Mouse (Mus musculus) spleen, postnatal 14 days (tissue): ENCODE measurements around the gene Exog.

ENCODE experiments used
- DNase-seq, 2 experiments: peaks; one replicate each; pipeline ENCODE4 v3.0.0; 2021 to 2022; ENCODE audit warnings: low spot score in 2 of 2

The Exog gene

GRCm38 (mm10) chr9:119444738-119445429, at the start of gene Exog:
Exog (plus strand) TSS chr9:119444943.
- peak; percentile 89 to 93 for DNase-seq

- no peak for DNase-seq
These were observed 43.4 kb upstream of the Exog start for GRCm38 (mm10) chr9:119401351-119401750.

DNA sequence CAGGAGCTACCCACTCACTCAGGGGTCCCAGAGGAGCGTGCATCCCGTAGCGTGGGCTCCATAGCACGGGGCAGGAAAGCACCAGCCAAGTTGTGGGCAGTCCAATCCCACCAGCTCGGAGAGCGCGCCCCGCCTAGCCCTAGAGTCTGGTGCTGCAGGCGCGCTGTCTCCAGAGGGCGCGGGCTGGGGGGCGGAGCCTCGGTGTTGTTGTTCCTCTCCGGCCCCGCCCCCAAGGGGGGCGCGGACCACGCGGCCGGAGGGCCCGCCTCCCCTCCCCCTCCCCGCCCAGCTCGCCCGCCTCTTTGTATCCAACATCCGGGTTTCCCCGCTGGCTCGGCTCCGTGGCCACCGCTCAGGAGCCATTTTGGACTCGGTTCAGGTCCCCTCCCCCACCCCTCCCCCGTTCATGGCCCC, 42.9 kb upstream of the Exog start, which contains the start of gene Acvr2b:
Acvr2b (plus strand) TSS at position 318 of the 414 bp plus-strand sequence.
- peak; percentile 54 to 60 for DNase-seq

DNA sequence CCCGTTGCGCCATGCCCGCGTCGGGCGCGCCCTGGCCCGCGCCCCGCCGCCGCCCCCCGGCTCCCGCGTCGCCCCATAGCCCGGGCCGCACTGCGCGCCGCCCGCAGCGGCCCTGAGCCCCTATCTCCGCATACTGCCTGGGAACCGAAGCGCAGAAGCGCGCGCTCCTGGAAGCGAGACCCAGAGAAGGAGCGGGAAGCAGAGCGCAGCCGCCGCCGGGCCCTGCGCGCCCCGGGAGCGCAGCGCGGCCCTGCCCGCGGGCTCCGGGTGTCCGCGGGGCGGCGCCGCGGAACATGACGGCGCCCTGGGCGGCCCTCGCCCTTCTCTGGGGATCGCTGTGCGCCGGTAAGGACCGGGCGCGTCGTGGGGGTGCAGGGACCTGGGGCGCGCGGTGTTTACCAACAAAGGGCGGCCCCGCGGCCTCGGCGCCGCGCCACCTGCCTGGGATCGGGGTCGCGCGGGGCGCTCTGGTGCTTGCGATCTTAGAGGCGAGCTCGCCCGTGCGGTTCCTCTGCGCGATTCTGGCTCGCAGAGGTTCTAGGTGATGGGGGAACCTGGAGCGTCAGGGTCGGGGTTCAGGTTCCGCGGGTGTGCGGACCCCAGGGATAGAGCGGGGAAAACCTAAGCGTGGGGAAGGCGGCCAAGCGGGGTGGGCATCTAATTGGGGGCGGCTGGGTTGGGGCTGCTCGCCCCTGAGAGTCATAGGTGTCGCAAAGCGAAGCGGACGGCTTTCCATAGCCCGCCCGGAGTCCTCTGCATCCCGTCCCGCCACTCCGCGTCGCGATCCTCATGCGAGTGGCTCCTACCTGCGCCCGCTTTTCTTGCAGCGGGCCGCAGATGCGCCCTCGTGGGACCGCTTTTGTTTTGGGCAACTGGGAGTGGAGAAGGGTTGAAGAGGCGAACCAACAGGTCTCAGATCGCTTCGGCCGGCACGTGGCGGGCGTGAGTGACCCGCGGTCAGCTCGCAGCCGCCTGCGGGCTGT, 42.2 kb upstream of the Exog start:
- no peak for DNase-seq

DNA sequence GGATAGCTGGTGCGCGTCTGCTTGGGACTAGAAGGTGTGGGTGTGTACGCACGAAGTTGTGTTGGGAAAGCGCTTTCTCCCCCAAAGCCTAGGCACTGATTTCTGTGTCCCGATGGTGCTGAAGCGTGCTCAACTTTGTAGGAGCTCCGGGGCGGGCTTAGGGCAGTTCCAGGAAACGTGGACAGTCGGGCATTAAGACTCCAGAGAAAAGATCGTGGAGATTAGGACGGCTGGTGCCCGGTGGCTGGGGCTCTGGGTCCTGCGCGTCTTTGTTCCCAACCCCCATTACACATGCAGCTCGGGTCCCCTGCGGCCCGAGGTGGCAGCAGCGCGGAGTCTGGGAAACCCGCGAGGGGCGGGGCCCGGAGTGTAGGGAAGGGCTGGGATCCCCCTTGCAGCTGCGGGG, 41.5 kb upstream of the Exog start:
- no peak for DNase-seq

GRCm38 (mm10) chr9:119404090-119404489, 40.7 kb upstream of the Exog start:
- DNase-seq, result no peak

- no peak for DNase-seq
These were observed 36.9 kb upstream of the Exog start for GRCm38 (mm10) chr9:119407884-119408283.

- DNase-seq, result no peak
These were observed 35.7 kb upstream of the Exog start for GRCm38 (mm10) chr9:119408898-119409664.

GRCm38 (mm10) chr9:119409864-119410263, 34.9 kb upstream of the Exog start:
- DNase-seq, result no peak

- no peak for DNase-seq
These were observed 26.7 kb upstream of the Exog start for GRCm38 (mm10) chr9:119418025-119418424.

DNA sequence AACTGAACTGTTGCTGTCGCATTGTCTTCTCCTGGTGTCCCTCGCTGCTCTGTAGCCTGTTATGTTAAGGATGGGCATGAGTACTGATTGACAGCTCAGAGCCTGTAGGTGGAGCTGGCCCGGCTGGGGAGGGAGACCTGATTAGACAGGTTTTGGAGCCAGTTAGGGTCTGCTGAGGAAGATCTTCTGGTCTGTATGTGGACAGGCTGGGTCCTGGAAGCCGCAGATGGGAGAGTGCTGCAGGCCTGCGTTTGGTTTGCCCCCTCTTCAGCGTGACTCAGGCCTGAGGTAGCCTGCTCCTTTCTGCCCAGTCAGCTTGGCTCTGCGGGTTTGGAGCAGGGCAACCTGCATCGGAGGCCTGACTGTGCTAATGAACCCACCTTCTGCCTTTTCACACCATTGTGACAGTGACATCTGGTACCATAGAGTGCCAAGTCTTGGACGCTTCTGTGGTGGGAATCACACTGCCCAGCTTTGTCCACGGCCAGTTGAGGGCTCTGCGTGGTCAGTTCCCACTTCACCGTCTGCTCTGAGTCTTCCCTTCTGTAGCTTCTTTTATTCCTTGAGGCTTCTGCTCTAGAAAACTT, 24.8 kb upstream of the Exog start:
- DNase-seq, result no peak

GRCm38 (mm10) chr9:119425217-119425975, 19.3 kb upstream of the Exog start:
- DNase-seq, result no peak

DNA sequence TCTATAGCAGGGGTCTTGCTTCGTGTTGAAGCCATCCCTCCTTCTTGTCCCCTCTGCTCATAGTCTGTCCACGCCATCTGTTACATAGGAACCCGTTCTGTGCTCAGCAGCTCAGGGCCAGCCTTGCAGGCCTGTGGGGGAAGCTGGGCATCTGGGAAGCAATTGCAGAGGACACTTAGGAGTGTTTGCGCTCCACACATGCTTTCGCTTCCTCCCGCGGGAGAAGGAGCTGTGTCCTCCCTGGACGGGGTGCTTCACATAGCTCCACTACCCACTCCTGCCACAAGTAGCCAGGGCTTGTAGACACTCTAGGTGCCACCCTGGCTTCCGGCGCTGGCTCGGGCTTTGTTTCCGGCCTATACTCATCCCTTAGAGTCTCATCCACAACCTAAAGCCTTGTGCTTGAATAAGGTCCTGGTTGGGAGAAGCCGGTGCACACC, 18.7 kb upstream of the Exog start:
- no peak for DNase-seq

DNA sequence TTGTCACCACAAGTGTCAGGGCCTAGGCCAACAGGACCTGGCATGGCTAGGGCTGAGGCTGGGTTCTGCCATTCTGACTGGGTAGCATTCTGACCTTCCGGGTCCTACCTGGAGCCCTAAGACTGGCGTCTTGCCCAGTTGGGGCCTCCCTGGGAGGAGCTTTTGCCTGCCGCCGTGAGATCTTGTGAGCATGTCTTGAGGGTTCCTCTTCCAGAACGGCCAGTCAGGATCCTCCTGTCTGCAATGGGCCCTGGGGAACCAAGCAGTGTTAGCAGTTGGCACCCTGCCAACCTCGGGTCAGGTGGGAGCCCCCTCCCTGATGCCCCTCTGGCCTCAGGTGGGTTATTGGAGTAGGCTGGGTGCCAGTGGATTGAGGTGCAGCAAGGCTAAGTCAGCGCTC, 18.3 kb upstream of the Exog start:
- DNase-seq, result no peak

DNA sequence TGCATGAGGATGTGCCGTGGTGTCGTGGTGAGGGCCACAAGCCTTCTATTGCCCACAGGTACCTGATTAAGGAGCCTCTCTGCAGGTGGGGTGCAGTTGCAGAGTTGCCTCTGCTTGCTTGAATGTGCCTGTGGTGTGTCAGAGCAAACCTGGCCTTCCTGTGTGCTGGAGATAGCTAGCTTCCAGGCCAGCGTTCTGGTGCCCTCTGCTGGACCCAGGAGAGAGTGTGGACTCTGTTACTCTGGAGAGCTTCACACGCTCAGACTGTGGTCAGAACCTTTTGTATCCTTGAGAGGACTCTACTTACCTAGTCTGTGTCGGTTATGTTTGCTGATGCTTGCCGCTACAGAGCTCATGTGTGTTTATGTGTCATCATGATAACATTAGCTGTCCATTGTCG, 14.4 kb upstream of the Exog start:
- peak in 1 of 2 experiments; percentile 50 for DNase-seq

GRCm38 (mm10) chr9:119435855-119436254, 8.9 kb upstream of the Exog start:
- DNase-seq, result no peak

- DNase-seq, result no peak
These were observed 6.7 kb upstream of the Exog start for GRCm38 (mm10) chr9:119438065-119438464.

DNA sequence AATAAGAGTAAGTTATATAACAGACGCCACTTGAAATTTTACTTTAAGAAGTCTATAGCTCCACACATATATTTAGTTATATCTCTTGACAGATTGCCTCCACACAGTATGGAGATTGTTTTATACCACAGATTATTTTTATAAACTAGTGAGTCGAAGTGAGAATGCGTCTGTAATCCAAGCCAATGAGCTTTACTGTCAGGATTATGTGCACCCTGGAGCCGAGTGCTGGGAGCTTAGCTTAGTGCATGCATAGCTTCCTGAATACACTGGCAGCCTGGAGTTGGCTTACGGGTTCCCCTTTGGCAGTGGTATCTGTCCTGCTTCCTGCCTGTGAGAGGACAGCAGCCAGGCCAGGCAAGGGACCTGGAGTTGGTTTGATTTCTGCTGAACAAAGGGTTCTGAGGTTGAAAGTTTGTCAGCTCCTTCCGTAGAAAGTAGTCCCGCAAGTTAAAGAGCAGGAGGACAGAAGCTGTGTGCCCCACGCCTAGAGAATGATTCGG, 6.2 kb upstream of the Exog start:
- no peak for DNase-seq

DNA sequence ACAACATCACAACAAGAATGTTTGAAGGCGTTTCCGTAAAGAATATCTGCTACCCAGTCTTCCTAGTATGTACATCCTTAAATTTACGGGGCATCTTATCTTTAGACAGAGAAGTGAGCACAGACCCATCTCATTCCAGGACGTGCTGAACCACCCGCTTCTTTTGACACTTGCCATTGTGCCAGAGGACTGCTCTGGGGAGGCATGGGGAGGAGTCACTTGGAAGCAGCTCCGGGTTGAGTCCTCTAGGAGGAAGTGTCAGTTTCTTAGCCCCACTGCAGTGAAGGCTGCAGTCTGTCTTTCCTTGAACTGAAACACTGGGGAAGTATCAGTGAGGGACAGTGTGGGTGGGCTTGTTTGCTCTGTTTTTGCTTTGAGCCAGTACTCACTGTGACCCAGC, 994 bp downstream of the Exog start:
- no peak for DNase-seq

- DNase-seq, result no peak
These were observed 11.2 kb downstream of the Exog start for GRCm38 (mm10) chr9:119455967-119456366.

- no peak for DNase-seq
These were observed 12.4 kb downstream of the Exog start for GRCm38 (mm10) chr9:119457122-119457521.
